Mouse (Mus musculus) stomach, embryonic 16.5 days (tissue): ENCODE measurements around the gene Nufip1. TPM values are rescaled to one million over a fixed set of nuclear protein-coding genes. Genes with fewer than 3 reads are reported as not detected.

Source experiments
- ATAC-seq: fragments of 200-750 bp; cut with Nextera tagmentation; 2 replicates; pipeline ENCODE4 v1.8.0; 2017; ENCODE audit warnings: moderate number of reproducible peaks, moderate TSS enrichment; ENCODE audit not compliant: insufficient read depth, low FRiP score
- H3K27ac ChIP-seq: fragments of 300-500 bp; sonication (generic); 2 replicates; pipeline ENCODE4 v1.5.1; 2014; ENCODE audit warnings: low read length
- H3K27me3 ChIP-seq: fragments of 300-500 bp; sonication (generic); 2 replicates; pipeline ENCODE4 v1.6.1; 2014; ENCODE audit warnings: low read length, control low read depth, mixed read lengths; ENCODE audit not compliant: control insufficient read depth, insufficient read depth
- H3K36me3 ChIP-seq: fragments of 300-500 bp; sonication (generic); 2 replicates; pipeline ENCODE4 v1.6.1; 2014; ENCODE audit warnings: low read length; ENCODE audit not compliant: control insufficient read depth, insufficient read depth
- H3K4me1 ChIP-seq: fragments of 300-500 bp; sonication (generic); 2 replicates; pipeline ENCODE4 v1.6.1; 2014; ENCODE audit warnings: low read length, control low read depth, mixed read lengths; ENCODE audit not compliant: control insufficient read depth, insufficient read depth
- H3K4me2 ChIP-seq: fragments of 300-500 bp; sonication (generic); 2 replicates; pipeline ENCODE4 v1.6.1; 2014; ENCODE audit warnings: low read depth, low read length, mixed read lengths
- H3K4me3 ChIP-seq: fragments of 300-500 bp; sonication (generic); replicated peaks from 2 replicates; pipeline ENCODE4 v1.5.1; 2014; ENCODE audit warnings: mild to moderate bottlenecking, low read length
- H3K9ac ChIP-seq: fragments of 300-500 bp; sonication (generic); 2 replicates; pipeline ENCODE4 v1.6.1; 2014; ENCODE audit warnings: low read length
- H3K9me3 ChIP-seq: fragments of 300-500 bp; sonication (generic); replicated peaks from 2 replicates; pipeline ENCODE4 v1.6.1; 2016; ENCODE audit warnings: low read length, control low read depth; ENCODE audit not compliant: control insufficient read depth
- WGBS: fragments of 180-500 bp; shearing (Covaris S2); extraction: QIAGEN DNeasy Blood & Tissue Kit; methylation state at CpG from one replicate; pipeline ENCODE4 v1.1.7; 2014; 5-methylcytosine and 5-hydroxymethylcytosine counted together
- polyA plus RNA-seq: library from polyadenylated mRNA; unstranded; fragments of >200 nt; fragmentation: Nextera tagmentation; extraction: Ambion mirVana; gene quantifications from 2 replicates; pipeline ENCODE4 v1.2.1, GENCODE M21; 2015

Nufip1 gene
- polyA plus RNA-seq, 1 experiment from 2014 or later = 12.9 TPM

GRCm38 (mm10) chr14:76179343-76179742 is 68.7 kb downstream of the Nufip1 start:
- WGBS = 83% methylated on average over 6 of the region's 6 CpGs

DNA sequence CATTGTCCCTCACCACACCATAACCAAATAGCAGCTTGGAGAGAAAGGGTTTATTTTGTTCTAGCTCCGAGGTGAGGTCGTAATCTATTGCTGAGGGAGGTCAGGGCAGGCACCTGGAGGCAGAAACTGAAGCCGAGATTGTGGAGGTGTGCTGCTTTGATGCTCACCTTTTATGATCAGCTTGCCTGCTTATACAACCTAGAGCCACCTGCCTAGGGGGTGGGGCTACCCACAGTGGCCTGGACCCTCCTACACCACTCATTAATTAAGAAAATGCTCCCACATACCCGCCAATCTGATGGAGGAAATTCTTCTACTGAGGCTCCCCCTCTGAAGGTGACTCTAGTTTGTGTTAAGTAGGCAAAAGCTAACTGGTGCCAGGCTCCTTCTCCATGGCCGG is 74.7 kb downstream of the Nufip1 start:
- ATAC-seq = no peak
- 65% methylated on average over 5 of the region's 5 CpGs for WGBS
- H3K27ac ChIP-seq = no peak overlapping the region
- no peaks in the 10 kb centered on the region for H3K36me3 ChIP-seq
- H3K9ac ChIP-seq = no peak overlapping the region
- H3K4me1 ChIP-seq = no peaks in the 10 kb centered on the region
- no peak overlapping the region for H3K4me3 ChIP-seq
- H3K9me3 ChIP-seq = no peaks in the 10 kb centered on the region
- no peaks in the 10 kb centered on the region for H3K27me3 ChIP-seq
- no peak overlapping the region for H3K4me2 ChIP-seq

More at GRCm38 (mm10) chr14:76179343-76179742, 68.7 kb downstream of the Nufip1 start:
- no peak overlapping the region for H3K9ac ChIP-seq
- H3K4me2 ChIP-seq = no peak overlapping the region
- H3K36me3 ChIP-seq = no peaks in the 10 kb centered on the region
- no peaks in the 10 kb centered on the region for H3K4me1 ChIP-seq
- H3K27me3 ChIP-seq = no peaks in the 10 kb centered on the region
- no peak overlapping the region for H3K4me3 ChIP-seq
- no peak overlapping the region for H3K27ac ChIP-seq
- no peaks in the 10 kb centered on the region for H3K9me3 ChIP-seq
- no peak for ATAC-seq

DNA sequence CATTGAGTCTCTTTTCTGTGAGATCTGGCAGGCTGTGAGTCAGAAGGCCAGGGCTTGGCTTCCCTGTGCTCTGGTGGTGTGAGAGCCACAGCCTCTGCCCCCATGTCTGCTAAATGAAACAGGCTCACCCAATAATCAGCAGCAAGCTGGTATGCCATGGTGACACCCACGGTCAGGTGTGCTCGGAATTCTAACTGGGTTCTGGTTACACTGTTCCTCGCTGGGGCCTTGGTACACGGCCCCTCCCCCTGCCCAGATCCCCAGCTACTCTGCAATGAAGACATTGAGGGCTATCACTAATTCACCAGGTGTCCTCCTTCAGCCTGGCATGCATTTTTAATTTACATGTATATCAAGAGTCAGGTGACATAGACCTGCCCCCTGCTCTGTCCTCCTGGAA is 75.6 kb downstream of the Nufip1 start:
- H3K9ac ChIP-seq = no peak overlapping the region
- peak; percentile 42; the same call in 1 of the 2 replicates for ATAC-seq
- 47% methylated on average over 4 of the region's 4 CpGs for WGBS

More for the DNA sequence above, 75.6 kb downstream of the Nufip1 start:
- Histone ChIP-seq H3K4me1 (no peaks in the 10 kb centered on the region), H3K27me3 (no peaks in the 10 kb centered on the region), H3K4me3 (no peak overlapping the region), H3K4me2 (no peak overlapping the region), H3K27ac (no peak overlapping the region), H3K36me3 (no peaks in the 10 kb centered on the region), H3K9me3 (no peaks in the 10 kb centered on the region)

Other genes with a start within 250 kb of the Nufip1 start
- 0.29 and 0.34 TPM in 2 replicates for gene Kctd4, start 155.9 kb upstream of the Nufip1 start, polyA plus RNA-seq
- 29.6 and 30.9 TPM in 2 replicates for gene Gtf2f2, start 100.0 kb upstream of the Nufip1 start, polyA plus RNA-seq
- gene Gpalpp1, start 131 bp upstream of the Nufip1 start, polyA plus RNA-seq = 12.1 and 14.2 TPM in 2 replicates